ENCODE assay signal across 11 mouse cellular contexts in genomic region chr6:72619734-72620532, GRCm38 (mm10). TPM values are rescaled to one million over a fixed set of nuclear protein-coding genes. Genes with fewer than 3 reads are reported as not detected.
DNase-seq lines count a peak whose midpoint lies in the region; ATAC-seq lines count a peak whose summit lies in the region.
"Had no signal": no experiment of that assay in that cellular context is flagged by ENCODE, and none has a peak within 500 bp of the region (broad histone marks: within the 10 kb centered on the region; RNA-seq: fewer than 3 reads in every experiment).

No protein-coding gene starts in this region.

- WGBS in heart, embryonic 14.5 days, result 30% methylated on average over 12 of the region's 12 CpGs
- WGBS in intestine, embryonic 15.5 days, result 26% methylated on average over 12 of the region's 12 CpGs

- no peak overlapping the region for H3K4me3 ChIP-seq in heart, embryonic 14.5 days (ENCODE audit: control insufficient read depth in 1 of 2, insufficient read depth in 1 of 2, low read depth in 1 of 2, low read length in 2 of 2)
- H3K4me3 ChIP-seq in intestine, embryonic 15.5 days (replicated peaks), result no peak overlapping the region
- H3K4me3 ChIP-seq: midbrain, embryonic 12.5 days had no signal

- H3K27me3 ChIP-seq in heart, embryonic 14.5 days (ENCODE audit: control insufficient read depth, insufficient read depth, low read length), result no peaks in the 10 kb centered on the region
- no peaks in the 10 kb centered on the region for H3K27me3 ChIP-seq in intestine, embryonic 15.5 days (replicated peaks)
- H3K27me3 ChIP-seq: midbrain, embryonic 12.5 days had no signal

- peak overlapping the region; percentile 24 to 48 for H3K27ac ChIP-seq in heart, embryonic 14.5 days (replicated peaks in 1 of 2; ENCODE audit: control insufficient read depth in 1 of 2, insufficient read depth in 1 of 2, low read depth in 2 of 2, low read length in 2 of 2)
- peak overlapping the region; percentile 80 for H3K27ac ChIP-seq in intestine, embryonic 15.5 days
- H3K27ac ChIP-seq: midbrain, embryonic 12.5 days had no signal

- no peaks in the 10 kb centered on the region for H3K9me3 ChIP-seq in heart, embryonic 14.5 days (ENCODE audit: control insufficient read depth, low read length)
- no peaks in the 10 kb centered on the region for H3K9me3 ChIP-seq in intestine, embryonic 15.5 days
- H3K9me3 ChIP-seq: midbrain, embryonic 12.5 days had no signal

- H3K36me3 ChIP-seq in heart, embryonic 14.5 days (ENCODE audit: control insufficient read depth, insufficient read depth, low read length), result no peaks in the 10 kb centered on the region
- H3K36me3 ChIP-seq in intestine, embryonic 15.5 days, result no peaks in the 10 kb centered on the region
- H3K36me3 ChIP-seq: midbrain, embryonic 12.5 days had no signal

- peaks cover 7 to 15% of the 10 kb centered on the region in 2 experiments for H3K4me1 ChIP-seq in heart, embryonic 14.5 days (ENCODE audit: control insufficient read depth in 2 of 2, insufficient read depth in 2 of 2, low read length in 2 of 2)
- peaks cover 16% of the 10 kb centered on the region; the same call in 1 of the 2 replicates for H3K4me1 ChIP-seq in intestine, embryonic 15.5 days (replicated peaks)

- DNase-seq in heart, adult 8-10 months (ENCODE audit: low spot score), result no peak
- peak; percentile 41 to 52 for DNase-seq in kidney, postnatal 4 days
- DNase-seq in lung, postnatal 36 days, result peak; percentile 76
- DNase-seq in cerebellum, adult 9-10 months, result no peak
- no peak for DNase-seq in adrenal gland, postnatal 10 days
- no peak for DNase-seq in thymus, postnatal 25 days
- DNase-seq: right cerebral cortex, postnatal 25 days had no signal

- ATAC-seq in heart, embryonic 14.5 days (ENCODE audit: insufficient number of reproducible peaks, insufficient read depth, low FRiP score, low read depth), result no peak
- peak; percentile 62 for ATAC-seq in intestine, embryonic 15.5 days
- ATAC-seq: inflammation-experienced regulatory T-cells, adult 6 months had no signal

- 0 out of 2 replicates have a peak overlapping the region, but pooled peaks have one; percentile 9 for H3K9ac ChIP-seq in heart, embryonic 14.5 days (ENCODE audit: low read length)
- H3K9ac ChIP-seq in intestine, embryonic 15.5 days, result no peak overlapping the region
- H3K9ac ChIP-seq: midbrain, embryonic 12.5 days had no signal

- H3K4me2 ChIP-seq in heart, embryonic 14.5 days (ENCODE audit: low read length), result no peak overlapping the region
- peak overlapping the region; percentile 43 for H3K4me2 ChIP-seq in intestine, embryonic 15.5 days (replicated peaks)
- H3K4me2 ChIP-seq: midbrain, embryonic 12.5 days had no signal

RNA-seq across cellular contexts. Expression of gene Tgoln1, which starts 3.1 kb away (rescaled TPM):
- 27.9 and 29.4 TPM in 2 replicates for polyA plus RNA-seq in heart, embryonic 14.5 days (2014; fragmentation: Nextera tagmentation; extraction: Ambion mirVana)
- 10 to 100 TPM; 63.6 to 67.4 (median 65.5) TPM for total RNA-seq in heart, adult 8-10 months (2022)
- polyA plus RNA-seq in intestine, embryonic 15.5 days (2015; fragmentation: Nextera tagmentation; extraction: Ambion mirVana), result 42.2 and 43.3 TPM in 2 replicates
- 100 to 1,000 TPM in 1 of 2 experiments, 10 to 100 TPM in 1; 92.7 to 121 TPM for total RNA-seq in adrenal gland, postnatal 10 days (2021)

RNA-seq across cellular contexts. Expression of gene Retsat, which starts 21.7 kb away (rescaled TPM):
- 23.5 and 25.2 TPM in 2 replicates for polyA plus RNA-seq in heart, embryonic 14.5 days (2014; fragmentation: Nextera tagmentation; extraction: Ambion mirVana)
- total RNA-seq in heart, adult 8-10 months (2022), result 100 to 1,000 TPM; 170 to 247 (median 189) TPM
- 29.7 and 31.6 TPM in 2 replicates for polyA plus RNA-seq in intestine, embryonic 15.5 days (2015; fragmentation: Nextera tagmentation; extraction: Ambion mirVana)
- 100 to 1,000 TPM; 359 to 375 TPM for total RNA-seq in adrenal gland, postnatal 10 days (2021)

RNA-seq across cellular contexts. Expression of gene Elmod3, which starts 21.7 kb away (rescaled TPM):
- polyA plus RNA-seq in heart, embryonic 14.5 days (2014; fragmentation: Nextera tagmentation; extraction: Ambion mirVana), result 12.8 and 16.3 TPM in 2 replicates
- total RNA-seq in heart, adult 8-10 months (2022), result 10 to 100 TPM; 12.1 to 16.4 (median 14.5) TPM
- 13.9 and 14.3 TPM in 2 replicates for polyA plus RNA-seq in intestine, embryonic 15.5 days (2015; fragmentation: Nextera tagmentation; extraction: Ambion mirVana)
- total RNA-seq in adrenal gland, postnatal 10 days (2021), result 10 to 100 TPM; 13.3 to 15.8 TPM

Comparison
In these comparisons a context has a peak if more than half of its experiments do, and no peak if none do; other contexts are left out.
1. DNase-seq: peak in kidney, postnatal 4 days (2 of 2) and lung, postnatal 36 days (single experiment); none in heart, adult 8-10 months (single experiment), cerebellum, adult 9-10 months (single experiment), adrenal gland, postnatal 10 days (single experiment) and thymus, postnatal 25 days (single experiment).